Mouse (Mus musculus) kidney, embryonic 16.5 days (tissue): ENCODE measurements at regions not wholly inside any gene's neighbourhood (a gene's known extent, or its start where the extent isn't known, plus 50 kb on each side); places are given as distances from the start of the nearest gene placed in this dataset.

Experiments used
- ATAC-seq: fragments of 200-750 bp; cut with Nextera tagmentation; 2 replicates; pipeline ENCODE4 v1.8.0; 2017; ENCODE audit warnings: moderate TSS enrichment; ENCODE audit not compliant: low FRiP score, low TSS enrichment
- H3K27ac ChIP-seq: fragments of 300-500 bp; sonication (generic); 2 replicates; pipeline ENCODE4 v1.5.1; 2014; ENCODE audit warnings: low read length
- H3K27me3 ChIP-seq: fragments of 300-500 bp; sonication (generic); 2 replicates; pipeline ENCODE4 v1.6.1; 2014; ENCODE audit warnings: low read length, control low read depth, mixed read lengths; ENCODE audit not compliant: insufficient read depth
- H3K36me3 ChIP-seq: fragments of 300-500 bp; sonication (generic); 2 replicates; pipeline ENCODE4 v1.6.1; 2014; ENCODE audit warnings: low read length, control low read depth, mixed read lengths; ENCODE audit not compliant: insufficient read depth
- H3K4me1 ChIP-seq: fragments of 300-500 bp; sonication (generic); 2 replicates; pipeline ENCODE4 v1.6.1; 2014; ENCODE audit warnings: low read length, control low read depth, mixed read lengths; ENCODE audit not compliant: insufficient read depth
- H3K4me2 ChIP-seq: fragments of 300-500 bp; sonication (generic); replicated peaks from 2 replicates; pipeline ENCODE4 v1.6.1; 2014; ENCODE audit warnings: low read depth, low read length
- H3K4me3 ChIP-seq: fragments of 300-500 bp; sonication (generic); 2 replicates; pipeline ENCODE4 v1.5.1; 2014; ENCODE audit warnings: mild to moderate bottlenecking, low read length
- H3K9ac ChIP-seq: fragments of 300-500 bp; sonication (generic); replicated peaks from 2 replicates; pipeline ENCODE4 v1.6.1; 2014; ENCODE audit warnings: low read length
- H3K9me3 ChIP-seq: fragments of 300-500 bp; sonication (generic); 2 replicates; pipeline ENCODE4 v1.6.1; 2016; ENCODE audit warnings: low read length, control low read depth
- WGBS: fragments of 180-500 bp; shearing (Covaris S2); extraction: QIAGEN DNeasy Blood & Tissue Kit; methylation state at CpG from one replicate; pipeline ENCODE4 v1.1.7; 2014; 5-methylcytosine and 5-hydroxymethylcytosine counted together

GRCm38 (mm10) chr13:72113942-72114341 is 150.4 kb upstream of the Irx1 start:
- no peak overlapping the region for H3K4me3 ChIP-seq
- peaks cover 20% of the 10 kb centered on the region for H3K27me3 ChIP-seq
- H3K4me1 ChIP-seq = no peaks in the 10 kb centered on the region
- WGBS = 80% methylated on average over 4 of the region's 4 CpGs
- no peak for ATAC-seq
- H3K4me2 ChIP-seq = no peak overlapping the region
- H3K36me3 ChIP-seq = no peaks in the 10 kb centered on the region
- no peak overlapping the region for H3K9ac ChIP-seq
- no peak overlapping the region for H3K27ac ChIP-seq
- H3K9me3 ChIP-seq = no peaks in the 10 kb centered on the region

- ATAC-seq = peak; percentile 74; the same call in 1 of the 2 replicates
- no peak overlapping the region for H3K27ac ChIP-seq
- H3K4me1 ChIP-seq = no peaks in the 10 kb centered on the region
- no peaks in the 10 kb centered on the region for H3K36me3 ChIP-seq
- no peak overlapping the region for H3K4me2 ChIP-seq
- H3K27me3 ChIP-seq = peaks cover 22% of the 10 kb centered on the region
- no peak overlapping the region for H3K9ac ChIP-seq
- H3K4me3 ChIP-seq = no peak overlapping the region
- 25% methylated on average over 10 of the region's 10 CpGs for WGBS
- no peaks in the 10 kb centered on the region for H3K9me3 ChIP-seq
Measured at GRCm38 (mm10) chr13:72114776-72115663, 151.5 kb upstream of the Irx1 start.

- no peak overlapping the region for H3K4me3 ChIP-seq
- H3K4me2 ChIP-seq = no peak overlapping the region
- H3K27ac ChIP-seq = no peak overlapping the region
- H3K9me3 ChIP-seq = no peaks in the 10 kb centered on the region
- 22% methylated on average over 7 of the region's 7 CpGs for WGBS
- 0 out of 2 replicates have a peak, but pooled peaks cover 3% of the 10 kb centered on the region for H3K4me1 ChIP-seq
- H3K9ac ChIP-seq = no peak overlapping the region
- ATAC-seq = no peak
- H3K27me3 ChIP-seq = peaks cover 38% of the 10 kb centered on the region
- H3K36me3 ChIP-seq = no peaks in the 10 kb centered on the region
Measured at GRCm38 (mm10) chr13:72120467-72120866, 156.9 kb upstream of the Irx1 start.

- H3K4me1 ChIP-seq = 0 out of 2 replicates have a peak, but pooled peaks cover 3% of the 10 kb centered on the region
- H3K4me3 ChIP-seq = no peak overlapping the region
- ATAC-seq = no peak
- H3K9ac ChIP-seq = no peak overlapping the region
- WGBS = 36% methylated on average over 6 of the region's 6 CpGs
- H3K27me3 ChIP-seq = peaks cover 36% of the 10 kb centered on the region
- no peak overlapping the region for H3K27ac ChIP-seq
- no peak overlapping the region for H3K4me2 ChIP-seq
- no peaks in the 10 kb centered on the region for H3K9me3 ChIP-seq
- H3K36me3 ChIP-seq = no peaks in the 10 kb centered on the region
Measured at GRCm38 (mm10) chr13:72120911-72121553, 157.5 kb upstream of the Irx1 start.

- H3K9ac ChIP-seq = no peak overlapping the region
- H3K36me3 ChIP-seq = no peaks in the 10 kb centered on the region
- 51% methylated on average over 18 of the region's 18 CpGs for WGBS
Measured at GRCm38 (mm10) chr13:72121554-72122229, 158.2 kb upstream of the Irx1 start.

GRCm38 (mm10) chr13:72122230-72122627 is 158.7 kb upstream of the Irx1 start:
- no peak overlapping the region for H3K4me2 ChIP-seq
- no peak overlapping the region for H3K9ac ChIP-seq
- WGBS = 45% methylated on average over 11 of the region's 11 CpGs

More at GRCm38 (mm10) chr13:72121554-72122229, 158.2 kb upstream of the Irx1 start:
- peaks cover 30% of the 10 kb centered on the region for H3K27me3 ChIP-seq
- no peaks in the 10 kb centered on the region for H3K9me3 ChIP-seq
- H3K4me2 ChIP-seq = no peak overlapping the region
- no peak for ATAC-seq
- 0 out of 2 replicates have a peak, but pooled peaks cover 3% of the 10 kb centered on the region for H3K4me1 ChIP-seq
- no peak overlapping the region for H3K4me3 ChIP-seq
- no peak overlapping the region for H3K27ac ChIP-seq

GRCm38 (mm10) chr13:72128306-72128705 is 164.8 kb upstream of the Irx1 start:
- no peaks in the 10 kb centered on the region for H3K4me1 ChIP-seq
- no peaks in the 10 kb centered on the region for H3K9me3 ChIP-seq
- peaks cover under 1% of the 10 kb centered on the region; the same call in 1 of the 2 replicates for H3K27me3 ChIP-seq
- H3K27ac ChIP-seq = no peak overlapping the region
- no peak overlapping the region for H3K4me3 ChIP-seq
- H3K9ac ChIP-seq = no peak overlapping the region
- no peak overlapping the region for H3K4me2 ChIP-seq
- ATAC-seq = no peak
- 88% methylated on average over 1 of the region's 1 CpGs for WGBS
- H3K36me3 ChIP-seq = no peaks in the 10 kb centered on the region

More at GRCm38 (mm10) chr13:72122230-72122627, 158.7 kb upstream of the Irx1 start:
- Histone ChIP-seq H3K9me3 (no peaks in the 10 kb centered on the region), H3K4me3 (no peak overlapping the region), H3K27me3 (peaks cover 29% of the 10 kb centered on the region), H3K27ac (no peak overlapping the region), H3K4me1 (0 out of 2 replicates have a peak, but pooled peaks cover 3% of the 10 kb centered on the region), H3K36me3 (no peaks in the 10 kb centered on the region)
- no peak for ATAC-seq

GRCm38 (mm10) chr13:72131341-72131740 is 167.8 kb upstream of the Irx1 start:
- no peaks in the 10 kb centered on the region for H3K36me3 ChIP-seq
- no peak overlapping the region for H3K9ac ChIP-seq
- no peak for ATAC-seq
- H3K27ac ChIP-seq = no peak overlapping the region
- H3K4me1 ChIP-seq = no peaks in the 10 kb centered on the region
- 96% methylated on average over 2 of the region's 2 CpGs for WGBS
- no peak overlapping the region for H3K4me2 ChIP-seq
- H3K4me3 ChIP-seq = no peak overlapping the region
- no peaks in the 10 kb centered on the region for H3K27me3 ChIP-seq
- no peaks in the 10 kb centered on the region for H3K9me3 ChIP-seq

- no peaks in the 10 kb centered on the region for H3K27me3 ChIP-seq
- WGBS = 30% methylated on average over 8 of the region's 8 CpGs
- H3K36me3 ChIP-seq = no peaks in the 10 kb centered on the region
- H3K4me2 ChIP-seq = no peak overlapping the region
- H3K27ac ChIP-seq = no peak overlapping the region
- H3K9ac ChIP-seq = no peak overlapping the region
- no peaks in the 10 kb centered on the region for H3K4me1 ChIP-seq
- no peak overlapping the region for H3K4me3 ChIP-seq
- 0 out of 2 replicates have a peak, but pooled peaks have one; percentile 31 for ATAC-seq
- no peaks in the 10 kb centered on the region for H3K9me3 ChIP-seq
Measured at GRCm38 (mm10) chr13:72134101-72134768, 170.7 kb upstream of the Irx1 start.
